Mouse (Mus musculus): Measurements from ENCODE around the gene Fshr.
"Not testable (repeated sequence)": the region's sequence is repeated elsewhere in the genome, so short reads cannot be mapped to it uniquely, and the experiment has no call there.

Fshr gene

DNA sequence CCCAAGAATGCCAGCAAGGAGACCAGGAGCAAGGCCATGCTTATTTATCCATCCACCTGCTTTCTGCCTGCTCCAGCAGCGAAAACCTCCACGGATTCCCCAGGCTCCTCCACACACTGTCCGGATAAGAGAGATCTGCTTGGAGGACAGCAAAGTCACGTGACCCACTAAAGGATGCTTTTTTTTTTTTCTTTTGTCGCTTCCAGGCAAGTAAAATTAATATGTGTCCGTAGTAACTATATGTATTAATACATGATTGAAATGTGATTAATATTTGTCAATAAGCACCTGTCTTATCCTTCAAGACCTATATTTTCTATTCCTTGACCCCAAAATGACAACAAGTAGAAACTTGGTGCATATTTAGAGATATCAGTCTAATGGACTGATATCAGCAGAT, at the start of gene Fshr:
TSS of gene Fshr (minus strand) at position 101 of the 400 bp plus-strand sequence.
- DNase-seq: no peak

DNA sequence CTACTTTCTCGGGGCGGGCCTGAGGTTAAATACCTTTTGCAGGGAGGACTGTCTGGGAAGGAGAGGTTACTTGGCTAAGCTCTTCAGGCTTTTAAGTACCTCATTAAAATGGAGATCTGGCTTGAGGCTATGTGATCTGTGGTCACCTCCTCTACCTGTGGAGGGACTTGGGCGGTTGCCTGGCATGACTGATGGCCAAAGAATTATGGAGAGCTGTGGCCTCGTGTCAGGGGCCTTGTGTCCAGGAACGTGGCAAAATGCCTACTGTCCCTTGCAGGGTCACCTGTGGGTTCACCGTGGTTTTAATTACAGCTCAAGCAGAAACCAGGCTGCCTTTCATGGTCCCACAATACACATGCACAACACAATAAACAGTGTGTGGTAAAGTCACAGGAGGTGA, 1.7 kb upstream of the Fshr start:
- DNase-seq: no peak

DNA sequence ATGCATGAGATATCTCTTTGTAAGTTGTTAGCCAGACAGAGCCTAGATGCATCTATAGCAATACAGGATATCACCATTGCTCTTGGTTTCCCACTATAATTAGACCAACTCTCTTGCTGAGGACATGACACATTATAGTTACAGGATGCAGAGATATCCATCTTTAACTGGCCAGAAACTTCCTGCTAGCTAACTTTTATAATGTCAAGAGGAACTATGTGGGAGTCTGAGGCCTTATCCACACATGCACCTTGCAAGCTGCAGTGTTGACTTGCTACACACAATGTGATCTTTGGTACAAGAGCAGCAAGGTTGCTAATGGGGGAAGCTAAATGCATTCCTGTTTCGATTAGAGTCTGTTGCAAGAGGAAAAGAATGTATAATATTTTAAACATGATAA, 26.9 kb downstream of the Fshr start:
- DNase-seq: no peak

DNA sequence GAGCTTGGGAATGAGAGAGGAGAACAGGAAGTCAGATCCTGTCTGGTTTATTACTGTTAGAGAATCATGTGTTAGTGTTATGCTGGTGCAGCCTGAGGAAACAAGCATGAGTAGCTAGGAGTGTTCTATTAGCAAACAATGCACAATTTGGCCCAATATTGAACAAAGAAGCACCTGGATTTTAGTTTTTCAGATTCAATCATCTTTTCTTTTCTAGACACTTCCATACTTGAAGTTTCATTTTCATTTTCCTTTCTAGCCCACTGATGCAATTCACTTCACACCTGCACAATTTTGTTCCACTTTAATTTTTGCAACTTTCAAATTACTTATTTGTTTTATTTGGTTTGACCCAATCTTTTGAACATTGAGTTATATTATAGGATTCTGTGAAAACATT, 35.7 kb downstream of the Fshr start:
- DNase-seq: no peak

DNA sequence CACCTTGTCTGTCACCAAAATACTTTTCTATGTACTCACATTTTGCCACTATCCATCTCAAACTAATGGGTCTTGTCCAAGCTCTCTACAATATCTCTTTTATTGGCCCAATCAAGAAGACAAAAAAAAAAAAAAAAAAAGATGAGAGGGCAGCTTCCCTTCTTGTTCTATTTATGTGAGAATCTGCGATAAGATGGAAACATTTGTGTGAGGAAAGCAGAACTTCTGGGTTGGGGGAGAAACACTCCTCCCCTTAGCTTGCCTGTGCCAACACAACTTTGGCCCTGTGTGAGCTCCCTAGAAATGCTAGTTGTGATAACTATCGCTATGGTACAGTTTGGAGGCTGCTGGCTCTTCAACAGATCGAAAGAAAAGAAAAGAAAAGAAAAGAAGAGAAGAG, 38.0 kb downstream of the Fshr start:
- DNase-seq: no peak

DNA sequence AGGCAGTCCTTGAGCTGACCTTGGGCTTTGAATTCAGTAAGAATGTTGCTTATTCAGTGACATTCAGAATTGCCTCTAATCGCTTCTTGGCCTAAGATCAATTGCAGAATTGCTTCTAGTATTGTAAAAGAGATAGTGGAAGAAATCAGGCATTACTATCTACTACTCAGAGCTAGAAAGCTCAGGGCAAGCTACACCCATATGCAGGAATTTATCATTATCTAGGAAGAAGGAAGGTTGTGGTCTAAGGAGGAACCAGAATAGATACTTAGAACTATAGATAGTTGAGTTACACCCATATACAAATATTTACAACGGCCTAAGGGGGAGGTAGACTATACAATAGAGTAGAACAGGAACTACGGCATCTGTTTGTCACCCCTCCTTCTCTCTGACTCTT, 41.1 kb downstream of the Fshr start:
- DNase-seq: not testable (repeated sequence)

DNA sequence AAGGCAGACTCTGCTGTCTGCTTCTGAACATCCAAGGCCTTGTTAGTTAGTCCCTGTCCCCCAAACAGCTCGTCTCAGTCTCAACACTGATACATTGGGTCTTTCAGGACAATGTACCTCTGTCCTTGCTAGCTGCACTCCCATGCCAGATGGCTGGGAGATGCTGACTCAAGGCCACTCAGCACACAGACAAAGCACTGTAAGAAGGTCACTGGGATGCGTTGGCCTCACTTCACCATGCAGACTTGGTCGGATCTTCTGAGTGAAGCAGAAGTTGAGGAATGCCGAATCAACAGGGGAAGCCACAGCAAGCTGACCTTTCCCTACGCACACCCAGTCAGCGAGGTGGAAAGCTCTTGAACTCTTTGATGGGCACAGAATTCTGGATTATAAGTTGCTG, 55.7 kb downstream of the Fshr start:
- no peak for DNase-seq

DNA sequence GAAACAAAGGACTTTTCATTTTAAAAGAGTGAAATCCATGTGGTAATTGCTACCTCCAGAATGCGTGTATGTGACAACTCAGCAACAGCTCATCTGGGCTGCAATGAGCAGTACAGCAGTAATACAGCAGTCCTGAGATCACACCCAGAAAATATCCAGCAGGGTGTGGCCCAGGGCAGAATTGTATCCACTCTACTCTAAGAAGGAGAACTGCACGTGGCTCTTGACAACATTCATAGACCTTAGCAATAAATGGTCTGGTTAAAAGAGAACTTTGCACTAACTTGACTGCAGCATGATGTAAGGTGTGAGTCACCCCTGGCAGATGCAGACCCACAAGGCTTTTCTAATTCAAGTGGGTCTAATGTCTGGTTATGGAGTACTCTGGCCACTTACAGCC, 80.5 kb downstream of the Fshr start:
- DNase-seq: no peak

DNA sequence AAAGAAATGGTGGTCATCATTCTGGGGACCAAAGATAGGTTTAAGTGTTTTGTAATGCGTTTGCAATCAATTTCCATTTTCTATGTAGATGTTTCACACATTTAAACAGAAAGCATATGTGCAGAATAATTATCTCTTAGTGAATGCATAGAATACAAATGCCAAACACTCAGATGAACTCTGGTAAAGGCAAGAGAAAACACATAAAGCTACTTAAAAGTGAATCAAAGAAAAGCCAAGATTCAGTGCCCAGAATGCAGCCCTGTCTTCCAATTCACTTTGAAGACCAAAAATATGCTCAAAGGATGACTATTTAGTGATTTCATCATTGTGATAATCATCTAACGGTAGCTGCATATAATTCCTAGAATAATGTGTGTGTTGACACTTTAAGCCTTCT, 81.2 kb downstream of the Fshr start:
- no peak for DNase-seq

DNA sequence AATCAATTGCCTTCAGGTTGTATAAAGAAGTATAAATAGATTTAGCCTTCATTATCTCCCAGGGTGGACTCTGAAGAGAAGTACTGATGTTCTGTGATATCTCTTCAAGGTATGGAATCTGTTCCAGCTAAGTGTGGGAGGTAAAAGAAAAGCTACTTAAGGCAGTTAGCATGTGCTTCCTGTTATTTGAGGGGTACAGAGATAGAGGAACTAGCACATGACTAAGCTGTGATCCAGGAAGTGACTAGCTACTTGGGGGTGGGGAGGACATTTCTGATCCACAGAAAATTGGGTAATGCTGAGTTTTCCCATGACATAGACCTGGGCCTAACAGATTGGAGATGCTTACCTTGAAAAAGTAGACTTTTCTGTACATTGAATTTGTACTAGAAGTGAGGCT, 86.5 kb downstream of the Fshr start:
- no peak for DNase-seq

DNA sequence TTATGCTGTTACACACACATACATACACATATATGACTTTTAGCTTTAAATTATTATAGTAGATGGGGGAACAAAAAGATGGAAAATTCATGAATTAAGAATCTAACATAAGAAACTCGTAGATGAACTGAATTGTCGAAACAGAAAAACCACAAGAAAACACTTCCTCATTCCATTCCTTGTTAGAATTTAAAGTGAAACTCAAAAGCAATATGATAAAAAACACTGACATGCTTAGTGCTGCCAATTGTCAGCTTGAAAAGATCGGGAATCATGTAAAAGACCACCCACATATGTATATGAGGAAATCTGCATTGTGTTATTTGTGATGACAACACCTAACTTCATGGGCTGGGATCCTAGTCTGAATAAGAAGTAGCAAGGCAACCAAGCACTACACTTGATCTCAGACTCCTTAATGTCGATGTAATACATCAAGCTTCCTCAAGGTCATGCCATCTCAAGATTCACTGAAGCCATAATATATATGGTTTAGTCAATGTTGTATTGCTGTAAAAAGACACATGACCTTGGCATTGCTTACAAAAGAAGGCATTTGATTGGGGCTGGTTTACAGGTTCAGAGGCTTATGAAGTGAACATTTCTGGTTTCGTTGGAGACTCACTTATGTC, 99.6 kb downstream of the Fshr start:
- DNase-seq: no peak

DNA sequence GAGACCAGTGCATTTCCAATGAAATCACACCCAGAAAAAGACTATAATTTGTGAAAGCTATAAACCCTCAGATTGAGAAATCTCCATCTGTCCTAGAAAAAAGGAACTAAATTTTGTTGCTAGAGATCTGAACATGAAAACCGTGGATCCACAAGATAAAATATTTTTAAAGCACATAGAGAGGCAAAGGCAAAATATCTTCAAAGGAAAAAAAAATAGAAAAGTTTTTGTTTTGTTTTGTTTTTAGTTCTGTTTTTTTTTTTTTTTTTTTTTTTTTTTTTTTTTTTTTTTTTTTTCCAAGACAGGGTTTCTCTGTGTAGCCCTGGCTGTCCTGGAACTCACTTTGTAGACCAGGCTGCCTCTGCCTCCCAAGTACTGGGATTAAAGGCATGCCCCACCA, 100.7 kb downstream of the Fshr start:
- DNase-seq: not testable (repeated sequence)

DNA sequence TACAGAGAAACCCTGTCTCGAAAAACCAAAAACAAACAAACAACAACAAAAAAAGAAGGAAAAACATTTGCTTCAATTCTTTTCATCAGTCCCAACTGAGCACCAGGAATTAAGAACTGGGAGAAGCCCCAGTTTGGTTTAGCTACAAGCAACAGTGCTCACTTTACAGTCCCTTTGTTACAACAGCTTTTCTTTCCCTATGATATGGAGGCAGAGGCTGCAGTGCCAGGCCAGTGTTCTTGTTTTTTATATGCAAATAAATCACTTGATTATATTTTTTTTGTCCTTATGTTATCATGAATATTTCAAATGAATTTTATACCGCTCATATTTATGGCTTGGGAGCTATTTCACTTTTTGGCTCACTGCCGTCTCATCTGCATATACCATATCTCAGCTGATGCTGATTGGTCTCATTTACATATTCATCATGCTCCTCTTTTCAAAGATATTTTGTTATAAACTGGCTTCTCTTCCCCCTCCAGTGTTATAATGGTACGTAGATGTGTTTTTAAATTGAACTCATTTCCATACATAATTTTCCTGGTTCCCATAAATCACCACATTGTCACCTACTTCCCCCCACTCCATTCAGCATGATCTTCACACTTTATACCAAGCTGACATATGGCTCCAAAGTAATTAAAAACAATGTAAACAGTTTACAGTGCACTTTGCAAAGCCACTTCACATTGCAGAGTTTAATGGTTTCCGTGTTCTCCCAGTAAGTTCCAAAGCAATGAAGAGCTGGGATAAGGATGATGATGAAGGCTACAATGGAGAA, 110.6 kb downstream of the Fshr start:
- no peak for DNase-seq

DNA sequence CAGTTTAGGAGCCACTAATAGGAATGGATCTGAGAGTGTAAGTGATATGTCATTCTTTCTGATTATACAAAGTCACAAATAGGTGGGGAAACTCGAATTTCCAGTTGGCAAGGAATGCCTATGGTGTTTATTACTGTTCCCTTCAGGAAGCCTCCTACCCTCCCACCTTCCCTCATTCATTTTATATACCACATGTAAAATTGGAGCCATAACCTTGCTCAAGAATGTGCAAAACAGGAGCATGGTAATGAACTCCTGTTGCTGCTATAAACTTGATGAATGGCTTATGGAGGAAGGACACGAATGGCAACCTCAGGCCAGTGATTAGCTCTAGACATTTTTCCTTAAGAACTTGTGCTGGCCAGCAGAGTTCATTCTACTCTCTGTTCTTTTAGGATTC, 117.6 kb downstream of the Fshr start:
- no peak for DNase-seq

DNA sequence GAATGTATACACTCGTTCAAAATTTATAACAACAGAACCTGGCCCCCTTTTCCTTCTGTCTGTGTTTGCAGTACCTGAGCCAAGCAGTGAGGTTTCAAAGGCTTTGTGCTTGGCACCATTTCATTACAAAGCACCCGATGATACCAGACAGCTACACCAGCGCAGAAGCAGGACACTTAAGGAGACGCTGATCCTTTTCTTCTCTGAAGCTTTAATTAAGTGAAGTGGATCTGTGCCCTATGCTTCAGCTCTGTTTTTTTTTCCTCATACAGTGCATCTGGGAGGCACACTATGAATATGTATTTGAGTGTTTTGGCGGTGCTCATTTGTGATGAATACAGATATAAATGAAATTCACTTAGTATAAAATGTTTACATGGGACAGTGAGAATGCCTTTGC, 120.8 kb downstream of the Fshr start:
- DNase-seq: no peak

DNA sequence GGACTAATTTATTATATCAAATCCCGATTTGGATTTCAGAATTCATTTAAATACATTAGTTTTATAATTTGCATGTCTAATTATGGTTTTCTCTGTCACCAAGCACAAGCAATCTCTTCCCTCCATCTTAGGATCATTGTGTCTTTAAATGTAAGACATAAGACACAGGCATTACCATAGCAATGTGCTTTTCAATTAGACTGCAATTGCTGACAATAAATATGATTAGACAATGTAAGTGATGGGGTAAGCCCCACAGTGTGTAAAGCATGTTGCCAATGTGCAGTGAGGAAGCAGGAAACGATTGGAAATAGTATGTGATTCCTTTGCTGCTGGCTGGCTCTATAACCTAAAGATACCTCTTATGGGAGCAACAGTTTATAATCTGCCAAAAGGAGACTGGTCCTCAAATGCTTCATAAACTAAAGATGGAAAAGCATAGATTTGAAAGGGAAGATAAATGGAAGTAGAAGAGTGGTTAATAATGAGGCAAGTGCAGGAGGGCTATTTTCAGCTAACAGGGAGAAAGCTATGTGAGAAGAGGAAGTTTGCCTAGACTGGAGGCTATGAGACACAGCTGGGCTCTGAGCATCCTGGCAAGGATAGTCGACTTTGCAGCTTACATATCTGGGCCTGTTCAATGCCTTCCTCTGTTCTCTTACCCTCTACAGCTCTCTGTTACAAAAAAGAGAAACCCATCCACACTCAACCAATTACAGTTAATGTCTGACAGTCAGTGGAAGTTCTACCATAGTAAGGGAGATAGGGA, 136.0 kb downstream of the Fshr start:
- DNase-seq: no peak

DNA sequence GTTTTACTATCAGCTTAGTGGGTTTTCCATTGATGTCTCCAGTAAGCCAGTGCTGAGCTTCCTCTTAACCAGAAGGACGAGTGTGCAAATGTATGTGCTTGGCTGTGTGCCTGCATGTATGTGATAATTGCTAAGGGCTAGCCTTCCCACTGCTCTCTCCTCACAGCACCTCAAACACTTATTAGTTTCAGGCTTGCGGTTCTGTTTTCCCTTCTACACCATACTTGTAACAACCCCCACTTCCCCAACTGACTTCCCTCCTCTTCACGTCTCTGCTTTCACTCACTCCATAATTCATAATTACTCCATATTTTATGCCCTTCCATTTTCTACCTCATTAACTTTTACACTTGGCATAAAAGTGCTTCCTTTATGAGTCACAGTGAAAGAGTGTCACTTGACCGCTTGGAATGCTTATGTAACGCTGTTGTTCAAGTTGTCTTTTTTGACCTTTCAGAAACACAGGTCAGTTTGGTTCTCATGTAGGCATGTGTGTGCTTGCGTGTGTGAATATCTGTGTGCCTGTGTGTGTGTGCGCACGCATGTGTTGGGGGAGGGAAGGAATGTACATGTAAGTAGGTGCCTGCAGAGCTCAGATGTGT, 138.0 kb downstream of the Fshr start:
- DNase-seq: no peak

DNA sequence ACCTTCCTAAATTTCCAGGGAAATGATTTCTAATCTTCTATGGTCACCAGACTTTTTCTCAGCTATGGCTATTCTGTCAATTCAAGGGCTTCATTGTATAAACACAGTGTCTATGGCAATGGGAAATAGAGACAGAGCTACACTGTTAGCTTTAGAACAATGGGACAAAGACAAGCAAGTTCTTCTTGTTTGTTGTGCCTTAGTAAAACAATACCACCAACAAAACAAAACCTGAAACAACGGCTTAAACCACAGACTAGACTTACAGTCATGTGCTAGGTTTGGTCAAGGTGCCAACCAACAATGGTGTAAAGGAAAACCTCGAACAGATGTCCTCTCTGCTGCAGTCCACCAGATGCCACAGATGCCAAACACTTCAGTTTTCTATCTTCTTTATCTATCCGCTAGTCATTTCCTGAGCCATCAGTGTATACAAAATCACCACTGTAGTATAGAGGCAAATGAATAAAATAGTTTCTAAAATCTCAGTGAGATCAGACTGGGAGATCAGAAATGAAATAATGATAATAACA, 149.4 kb downstream of the Fshr start:
- no peak for DNase-seq

DNA sequence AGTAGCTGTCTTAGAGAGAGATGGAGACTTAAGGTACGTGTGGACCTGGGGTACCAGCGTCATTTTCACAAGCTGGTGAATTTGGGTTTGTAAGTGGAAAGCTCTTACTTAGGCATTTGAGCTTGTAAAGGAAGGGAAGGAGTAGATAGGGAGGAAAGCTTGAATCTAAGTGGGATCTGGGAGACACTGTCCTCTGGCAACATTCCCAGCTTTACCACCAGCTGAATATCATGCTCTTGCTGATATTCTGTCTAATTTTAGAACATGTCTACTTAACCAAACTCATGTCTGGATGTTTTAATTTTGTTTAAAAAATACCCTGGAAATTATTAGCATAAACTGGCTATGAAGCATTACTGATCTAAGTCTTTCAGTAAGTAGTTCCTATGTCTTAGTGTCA, 151.4 kb downstream of the Fshr start:
- no peak for DNase-seq

DNA sequence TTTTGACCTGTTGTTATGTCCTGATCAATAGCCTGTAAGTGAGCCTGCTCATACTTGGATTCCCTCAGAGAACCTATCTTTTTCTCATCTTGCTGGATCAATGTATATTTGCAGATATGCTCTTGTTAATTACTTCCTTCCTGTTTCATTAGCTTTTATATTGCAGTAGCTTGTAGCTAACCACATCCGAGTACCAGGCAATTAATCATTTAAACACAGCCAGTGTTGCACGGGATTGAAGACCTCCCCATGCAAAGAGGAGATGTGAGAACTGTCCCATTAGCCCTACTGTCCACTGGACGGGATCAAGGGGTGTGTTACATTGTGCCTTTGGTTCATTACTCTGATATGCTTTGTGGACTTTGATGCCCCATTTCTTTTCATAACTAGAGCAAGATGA, 154.5 kb downstream of the Fshr start:
- no peak for DNase-seq

DNA sequence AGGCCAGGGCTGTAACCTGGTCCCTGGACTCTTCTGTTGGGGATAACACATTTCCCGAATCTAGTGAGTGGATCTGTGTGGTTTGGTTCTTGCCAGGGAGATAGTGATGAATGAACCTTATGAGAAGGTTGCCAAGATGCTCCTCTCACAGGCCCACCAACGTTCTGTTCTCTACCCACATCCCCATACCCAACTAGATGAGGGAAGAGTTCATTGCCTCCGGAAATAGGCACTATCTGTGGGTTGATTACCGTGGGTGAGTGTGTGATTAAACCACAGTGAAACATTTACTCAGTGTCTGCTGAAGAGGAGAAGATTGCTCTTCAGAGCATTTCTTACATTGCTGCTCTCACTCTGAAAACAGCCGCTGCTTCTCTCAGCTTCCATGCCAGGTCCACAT, 163.8 kb downstream of the Fshr start:
- no peak for DNase-seq

DNA sequence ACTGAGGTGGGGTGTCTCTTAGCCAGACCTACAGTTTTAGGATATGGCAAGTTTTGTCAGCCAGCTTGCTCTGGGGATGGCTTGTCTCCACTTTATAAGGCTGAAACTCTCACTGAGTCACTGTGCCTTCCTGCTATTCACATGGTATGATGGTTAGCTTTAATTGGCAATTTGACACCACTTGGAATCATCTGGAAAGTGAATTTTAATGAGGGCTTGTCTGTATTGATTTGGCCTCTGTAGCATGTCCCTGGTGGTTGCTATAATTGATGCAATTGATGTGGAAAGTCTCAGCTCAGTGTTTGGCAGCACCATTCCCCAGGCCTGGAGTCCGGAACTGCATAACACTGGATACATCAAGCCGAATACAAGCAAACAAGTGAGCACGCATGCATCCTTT, 164.4 kb downstream of the Fshr start:
- no peak for DNase-seq

DNA sequence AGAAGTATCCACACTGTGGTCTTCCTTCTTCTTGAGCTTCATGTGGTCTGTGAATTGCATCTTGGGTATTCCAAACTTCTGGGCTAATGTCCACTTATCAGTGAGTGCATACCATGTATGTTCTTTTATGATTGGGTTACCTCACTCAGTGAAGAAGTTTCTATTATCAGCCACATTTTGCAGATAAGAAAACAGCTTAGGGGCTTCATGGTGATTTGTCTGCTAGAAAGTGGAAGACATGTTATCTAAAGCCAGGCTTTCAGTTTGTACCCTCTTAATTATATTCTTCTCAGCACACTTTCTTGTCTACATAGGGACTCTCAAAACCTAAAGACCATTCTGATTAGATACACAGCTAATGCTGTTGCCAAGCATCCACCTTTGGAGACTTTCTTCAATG, 165.8 kb downstream of the Fshr start:
- DNase-seq: no peak
